Mouse (Mus musculus): ENCODE results near the gene Slc5a2. TPM values are rescaled to one million over a fixed set of nuclear protein-coding genes. Genes with fewer than 3 reads are reported as not detected.
A peak's percentile ranks its signal among the peaks of the same experiment; 100 is the strongest.

Gene Slc5a2
- polyA plus RNA-seq, 1 experiment from 2014 or later, result 0.63 TPM

DNA sequence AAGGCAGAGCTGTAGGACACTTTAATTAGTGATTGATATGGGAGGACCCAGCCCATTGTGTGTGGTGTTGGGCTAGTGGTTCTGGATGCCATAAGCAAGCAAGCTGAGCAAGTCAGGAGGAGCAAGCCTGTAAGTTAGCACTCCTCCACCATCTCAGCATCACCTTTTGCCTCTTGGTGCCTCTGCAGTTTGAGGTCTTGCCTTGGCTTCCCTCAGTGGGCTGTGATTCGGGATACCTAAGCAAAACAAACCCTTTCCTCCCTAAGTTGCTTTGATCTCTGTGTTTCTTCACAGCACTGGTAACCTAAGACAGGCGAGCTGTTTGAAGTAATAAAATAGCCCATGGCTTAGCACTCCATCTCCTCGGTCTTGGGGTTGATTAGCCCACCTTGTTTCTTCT, 45.8 kb downstream of the Slc5a2 start:
- H3K9me3 ChIP-seq (ENCODE audit: control insufficient read depth, low read length), result no peaks in the 10 kb centered on the region
- H3K4me2 ChIP-seq (replicated peaks; ENCODE audit: low read depth), result no peak overlapping the region
- ATAC-seq (ENCODE audit: low FRiP score, low TSS enrichment) (no peak), DNase-seq (ENCODE audit: low spot score) (no peak)
- H3K4me1 ChIP-seq (replicated peaks; ENCODE audit: control insufficient read depth, insufficient read depth), result no peaks in the 10 kb centered on the region
- no peak overlapping the region for H3K9ac ChIP-seq (ENCODE audit: low read length)
- WGBS, result 53% methylated on average over 3 of the region's 3 CpGs
- no peak overlapping the region for H3K27ac ChIP-seq (replicated peaks)
- no peaks in the 10 kb centered on the region for H3K36me3 ChIP-seq (ENCODE audit: control insufficient read depth, insufficient read depth, low read length)
- TF ChIP-seq EP300 (optimal IDR thresholded peaks at IDR 0.05) (no peak), CTCF (IDR thresholded peaks at IDR 0.05; ENCODE audit: low read depth) (no peak)
- no peaks in the 10 kb centered on the region for H3K27me3 ChIP-seq (ENCODE audit: control insufficient read depth, insufficient read depth, low read length)
- H3K4me3 ChIP-seq (ENCODE audit: low read depth, low read length), result no peak overlapping the region

DNA sequence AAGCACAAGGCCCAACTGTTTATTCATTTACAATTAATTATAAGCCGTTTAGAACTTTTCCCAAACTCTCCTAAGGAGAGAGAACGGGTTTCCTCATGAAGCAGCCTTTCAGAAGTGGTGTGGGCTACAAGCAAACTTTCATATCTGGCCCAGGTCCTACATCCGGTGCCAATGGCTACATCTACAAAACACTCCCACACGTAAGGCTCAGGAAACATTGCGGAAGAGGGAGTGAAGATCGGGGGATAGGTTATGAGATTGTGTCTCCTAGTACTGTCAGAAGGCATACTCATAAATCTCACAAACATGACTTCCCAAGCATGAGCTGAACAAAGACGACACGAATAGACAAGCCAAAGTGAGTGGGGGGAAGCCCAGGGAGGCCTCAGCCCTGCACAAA, 46.4 kb downstream of the Slc5a2 start:
- ATAC-seq (ENCODE audit: low FRiP score, low TSS enrichment) (no peak), DNase-seq (ENCODE audit: low spot score) (no peak)
- H3K36me3 ChIP-seq (ENCODE audit: control insufficient read depth, insufficient read depth, low read length), result no peaks in the 10 kb centered on the region
- TF ChIP-seq EP300 (optimal IDR thresholded peaks at IDR 0.05), result no peak
- no peak for TF ChIP-seq CTCF (IDR thresholded peaks at IDR 0.05; ENCODE audit: low read depth)
- WGBS, result 61% methylated on average over 8 of the region's 8 CpGs
- H3K27ac ChIP-seq (replicated peaks), result no peak overlapping the region
- no peaks in the 10 kb centered on the region for H3K27me3 ChIP-seq (ENCODE audit: control insufficient read depth, insufficient read depth, low read length)
- no peaks in the 10 kb centered on the region for H3K9me3 ChIP-seq (ENCODE audit: control insufficient read depth, low read length)
- no peak overlapping the region for H3K9ac ChIP-seq (ENCODE audit: low read length)
- no peak overlapping the region for H3K4me2 ChIP-seq (replicated peaks; ENCODE audit: low read depth)
- H3K4me3 ChIP-seq (ENCODE audit: low read depth, low read length), result no peak overlapping the region
- H3K4me1 ChIP-seq (replicated peaks; ENCODE audit: control insufficient read depth, insufficient read depth), result no peaks in the 10 kb centered on the region

DNA sequence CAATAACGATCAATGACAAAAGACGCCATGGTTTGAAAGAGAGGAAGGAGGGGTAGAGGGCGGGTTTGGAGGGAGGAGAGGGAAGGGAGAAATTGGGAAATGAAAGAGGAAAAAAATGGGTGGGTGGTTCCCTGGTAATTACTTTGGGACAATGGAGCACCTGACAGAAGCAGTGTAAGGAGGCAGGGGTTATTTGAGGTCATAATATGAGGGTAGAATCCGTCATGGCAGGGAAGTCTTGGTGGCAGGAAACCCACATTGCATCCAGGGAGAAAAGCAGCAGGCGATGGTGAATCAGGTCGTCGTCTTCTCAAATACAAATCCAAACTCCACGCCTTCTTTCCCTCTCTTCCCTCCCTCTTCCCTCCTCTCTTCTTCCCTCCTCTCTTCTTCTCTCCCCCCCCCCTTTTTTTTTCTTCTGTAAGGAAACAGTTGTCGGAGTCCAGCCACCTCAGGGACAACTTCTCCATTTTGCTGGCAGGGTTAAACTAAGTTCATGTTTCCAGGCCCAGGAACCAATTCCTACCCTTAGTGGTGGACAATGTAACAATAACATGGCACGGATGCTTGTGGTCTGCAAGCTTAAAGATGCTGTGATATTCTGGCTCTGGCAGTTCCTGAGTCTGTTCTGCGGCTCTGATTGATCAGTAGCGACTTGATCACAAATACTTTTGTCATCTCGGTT, 47.1 kb downstream of the Slc5a2 start:
- Histone ChIP-seq H3K9me3 (ENCODE audit: control insufficient read depth, low read length) (no peaks in the 10 kb centered on the region), H3K4me1 (replicated peaks; ENCODE audit: control insufficient read depth, insufficient read depth) (no peaks in the 10 kb centered on the region), H3K9ac (ENCODE audit: low read length) (no peak overlapping the region), H3K27ac (replicated peaks) (no peak overlapping the region), H3K4me3 (ENCODE audit: low read depth, low read length) (no peak overlapping the region), H3K36me3 (ENCODE audit: control insufficient read depth, insufficient read depth, low read length) (no peaks in the 10 kb centered on the region), H3K4me2 (replicated peaks; ENCODE audit: low read depth) (no peak overlapping the region), H3K27me3 (ENCODE audit: control insufficient read depth, insufficient read depth, low read length) (no peaks in the 10 kb centered on the region)
- 77% methylated on average over 13 of the region's 13 CpGs for WGBS
- no peak for DNase-seq (ENCODE audit: low spot score)
- ATAC-seq (ENCODE audit: low FRiP score, low TSS enrichment), result no peak
- TF ChIP-seq CTCF (IDR thresholded peaks at IDR 0.05; ENCODE audit: low read depth) (no peak), EP300 (optimal IDR thresholded peaks at IDR 0.05) (no peak)

DNA sequence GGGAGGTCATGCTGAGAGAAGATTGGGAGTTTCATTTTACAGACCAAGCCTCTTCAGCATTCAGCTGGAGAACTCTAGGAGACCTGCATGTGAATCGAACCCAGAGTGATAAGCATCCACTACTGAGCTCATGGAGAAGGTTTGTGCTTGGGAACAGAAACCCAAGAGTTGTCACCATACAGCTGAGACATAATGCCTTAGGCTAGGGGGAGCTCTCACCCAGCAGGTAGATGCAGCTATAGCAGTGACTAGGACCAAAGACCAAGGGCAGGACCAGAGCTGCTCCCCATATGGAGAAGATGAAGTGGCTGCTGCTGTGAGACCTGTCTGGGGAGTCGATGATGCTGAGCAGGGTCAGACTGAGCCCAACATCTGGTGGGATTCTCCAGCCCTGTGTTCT, 48.1 kb downstream of the Slc5a2 start:
- H3K4me1 ChIP-seq (replicated peaks; ENCODE audit: control insufficient read depth, insufficient read depth), result no peaks in the 10 kb centered on the region
- no peaks in the 10 kb centered on the region for H3K36me3 ChIP-seq (ENCODE audit: control insufficient read depth, insufficient read depth, low read length)
- TF ChIP-seq CTCF (IDR thresholded peaks at IDR 0.05; ENCODE audit: low read depth) (0 out of 2 replicates have a peak, but pooled peaks have one; percentile 11), EP300 (optimal IDR thresholded peaks at IDR 0.05) (no peak)
- no peak overlapping the region for H3K9ac ChIP-seq (ENCODE audit: low read length)
- no peaks in the 10 kb centered on the region for H3K27me3 ChIP-seq (ENCODE audit: control insufficient read depth, insufficient read depth, low read length)
- no peak overlapping the region for H3K27ac ChIP-seq (replicated peaks)
- H3K9me3 ChIP-seq (ENCODE audit: control insufficient read depth, low read length), result no peaks in the 10 kb centered on the region
- ATAC-seq (ENCODE audit: low FRiP score, low TSS enrichment), result no peak
- WGBS, result 89% methylated on average over 2 of the region's 2 CpGs
- H3K4me3 ChIP-seq (ENCODE audit: low read depth, low read length), result no peak overlapping the region
- DNase-seq (ENCODE audit: low spot score), result no peak
- H3K4me2 ChIP-seq (replicated peaks; ENCODE audit: low read depth), result no peak overlapping the region

DNA sequence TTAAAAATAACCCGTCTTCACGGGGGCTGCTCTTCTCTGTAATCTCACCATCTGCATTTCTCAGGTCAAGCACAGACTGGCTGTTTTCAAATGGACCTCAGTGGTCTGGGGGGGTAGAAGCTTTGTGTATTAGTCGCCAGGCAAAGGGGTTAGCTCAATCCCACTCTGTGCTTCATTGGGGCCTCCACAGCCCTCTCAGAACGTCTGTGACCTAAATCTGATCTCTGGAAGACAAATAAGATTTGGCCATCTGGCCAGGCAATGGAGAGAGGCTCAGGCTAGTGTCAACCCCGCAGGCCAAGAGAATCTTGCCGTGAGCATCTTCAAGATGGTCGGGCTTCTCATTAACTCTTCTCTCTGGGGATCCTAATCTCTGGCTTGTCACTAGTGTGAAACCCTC, 49.0 kb downstream of the Slc5a2 start:
- no peaks in the 10 kb centered on the region for H3K4me1 ChIP-seq (replicated peaks; ENCODE audit: control insufficient read depth, insufficient read depth)
- TF ChIP-seq EP300 (optimal IDR thresholded peaks at IDR 0.05), result no peak
- TF ChIP-seq CTCF (IDR thresholded peaks at IDR 0.05; ENCODE audit: low read depth), result no peak
- H3K36me3 ChIP-seq (ENCODE audit: control insufficient read depth, insufficient read depth, low read length), result no peaks in the 10 kb centered on the region
- no peaks in the 10 kb centered on the region for H3K9me3 ChIP-seq (ENCODE audit: control insufficient read depth, low read length)
- no peak for DNase-seq (ENCODE audit: low spot score)
- no peak overlapping the region for H3K4me2 ChIP-seq (replicated peaks; ENCODE audit: low read depth)
- ATAC-seq (ENCODE audit: low FRiP score, low TSS enrichment), result no peak
- WGBS, result 61% methylated on average over 7 of the region's 7 CpGs
- no peak overlapping the region for H3K9ac ChIP-seq (ENCODE audit: low read length)
- no peak overlapping the region for H3K4me3 ChIP-seq (ENCODE audit: low read depth, low read length)
- H3K27ac ChIP-seq (replicated peaks), result no peak overlapping the region
- no peaks in the 10 kb centered on the region for H3K27me3 ChIP-seq (ENCODE audit: control insufficient read depth, insufficient read depth, low read length)

DNA sequence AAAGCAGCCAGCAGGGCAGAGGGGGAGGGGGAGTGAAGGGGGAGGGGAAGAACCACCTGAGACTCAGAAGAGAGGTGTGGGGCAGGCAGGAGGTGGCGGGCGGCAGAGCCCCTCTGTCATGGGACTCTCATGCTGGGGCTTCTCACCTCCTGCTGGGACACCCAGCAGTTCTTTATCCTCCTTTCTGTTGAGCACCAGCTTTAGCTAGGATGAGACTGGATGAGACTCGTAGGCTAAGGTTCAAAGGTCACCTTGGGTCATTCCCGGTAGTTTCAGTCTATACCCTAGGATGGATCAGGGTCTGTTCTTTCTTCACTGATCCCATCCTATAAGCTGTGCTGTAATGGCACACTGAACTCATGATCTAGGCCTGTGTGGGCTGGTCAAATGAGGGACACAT, 51.6 kb downstream of the Slc5a2 start:
- no peak overlapping the region for H3K4me3 ChIP-seq (ENCODE audit: low read depth, low read length)
- H3K4me1 ChIP-seq (replicated peaks; ENCODE audit: control insufficient read depth, insufficient read depth), result peaks cover 8% of the 10 kb centered on the region; the same call in 1 of the 2 replicates
- no peak overlapping the region for H3K9ac ChIP-seq (ENCODE audit: low read length)
- peak; percentile 9 for DNase-seq (ENCODE audit: low spot score)
- H3K27me3 ChIP-seq (ENCODE audit: control insufficient read depth, insufficient read depth, low read length), result no peaks in the 10 kb centered on the region
- H3K27ac ChIP-seq (replicated peaks), result no peak overlapping the region
- H3K4me2 ChIP-seq (replicated peaks; ENCODE audit: low read depth), result no peak overlapping the region
- no peaks in the 10 kb centered on the region for H3K36me3 ChIP-seq (ENCODE audit: control insufficient read depth, insufficient read depth, low read length)
- no peaks in the 10 kb centered on the region for H3K9me3 ChIP-seq (ENCODE audit: control insufficient read depth, low read length)
- TF ChIP-seq CTCF (IDR thresholded peaks at IDR 0.05; ENCODE audit: low read depth) (no peak), EP300 (optimal IDR thresholded peaks at IDR 0.05) (no peak)
- WGBS, result 66% methylated on average over 4 of the region's 4 CpGs
- no peak for ATAC-seq (ENCODE audit: low FRiP score, low TSS enrichment)
